Mouse (Mus musculus): ENCODE results near the gene Doxl2.

DNA sequence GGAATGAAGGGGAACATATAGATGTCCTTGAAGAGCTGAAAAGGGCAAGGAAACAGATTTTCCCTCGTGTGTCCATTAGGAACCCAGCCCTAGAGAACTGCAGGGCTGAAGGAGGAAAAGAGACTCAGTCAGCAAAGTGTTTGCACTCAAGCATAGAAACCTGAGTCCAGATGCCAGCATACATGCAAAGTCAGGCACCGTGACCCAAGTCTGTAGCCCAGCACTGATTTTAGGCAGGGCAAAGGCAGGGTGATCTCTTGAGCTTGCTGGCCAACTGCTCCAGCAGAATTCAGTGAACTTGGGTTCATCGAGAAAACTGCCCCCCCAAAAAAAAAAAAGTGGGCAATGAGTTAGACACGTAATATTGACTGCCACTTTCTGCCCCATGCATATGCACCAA lies 17.2 kb downstream of the Doxl2 start:
- TF ChIP-seq CTCF (IDR thresholded peaks at IDR 0.05; ENCODE audit: borderline replicate concordance, control insufficient read depth, extremely low read depth, insufficient read depth, low read length, poor library complexity) (no peak), POLR2A (IDR thresholded peaks at IDR 0.05; ENCODE audit: control insufficient read depth, extremely low read depth, insufficient read depth, low read length, poor library complexity) (no peak)
